Mouse (Mus musculus): ENCODE data around the gene Tnfaip2.

Tnfaip2 gene

DNA sequence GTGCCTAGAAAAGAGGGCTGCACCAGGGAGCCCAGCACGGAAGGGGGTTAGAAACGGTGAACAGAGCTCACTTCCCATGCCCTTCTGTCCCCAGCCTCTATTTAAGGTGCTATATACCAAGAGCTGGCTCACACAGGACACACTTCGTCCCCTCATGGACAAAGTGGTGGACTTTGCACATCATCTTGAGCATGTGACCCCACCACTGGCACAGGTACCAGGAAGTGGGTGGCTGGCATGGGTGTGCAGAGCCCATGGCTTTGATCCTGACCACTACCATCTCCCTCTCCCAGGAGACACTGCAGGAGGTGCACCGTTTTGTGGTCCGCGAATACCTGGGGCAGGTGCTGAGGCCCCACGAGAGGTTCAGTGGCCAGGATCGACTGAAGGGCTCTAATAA is 13.9 kb upstream of the Tnfaip2 start:
- no peak for DNase-seq (ENCODE audit: low read depth, low spot score)

DNA sequence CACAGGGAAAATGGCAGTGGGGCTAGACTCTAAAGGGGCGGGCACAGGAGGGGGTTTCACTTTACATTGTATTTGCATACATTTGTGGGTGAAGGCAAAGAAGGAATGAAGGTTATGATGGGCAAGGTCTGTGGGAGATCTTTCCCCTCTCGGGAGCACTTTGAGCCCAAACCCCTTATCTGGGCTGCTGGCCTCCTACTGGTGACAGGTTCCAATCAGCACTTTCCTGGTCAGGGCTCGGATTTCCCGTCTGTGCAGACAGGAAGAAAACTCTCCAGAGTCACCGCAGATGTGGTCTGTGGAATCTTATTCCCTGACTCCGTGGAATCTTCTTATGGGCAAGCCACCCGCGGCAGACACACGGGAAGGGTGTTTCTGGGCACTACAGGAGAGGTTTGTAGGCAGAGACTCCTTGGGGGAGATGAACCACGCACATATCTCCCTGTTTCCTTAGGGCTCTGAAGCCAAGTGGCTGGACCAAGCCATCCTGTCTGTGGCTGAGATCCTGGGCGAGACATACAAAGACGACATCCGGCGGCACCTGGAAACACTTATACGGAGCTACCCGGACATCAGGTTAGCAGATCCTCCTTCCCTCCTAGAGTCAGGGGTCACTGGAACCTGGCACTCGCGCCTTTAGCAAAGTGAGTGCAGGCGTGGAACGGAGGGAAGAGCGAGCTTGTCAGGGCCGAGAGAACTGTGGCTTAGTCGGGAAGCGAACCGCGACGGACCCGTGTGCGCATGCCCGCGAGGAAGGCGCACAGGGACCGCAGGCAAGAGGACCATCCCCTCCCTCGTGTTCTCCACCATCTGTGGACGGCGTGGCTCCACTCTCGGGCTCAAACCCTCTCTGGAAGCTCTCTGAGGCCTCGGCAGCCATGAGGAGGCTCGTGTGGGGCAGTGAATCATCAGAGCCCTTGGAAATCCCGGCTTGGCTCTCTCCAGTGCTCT is 13.0 kb upstream of the Tnfaip2 start:
- DNase-seq (ENCODE audit: low read depth, low spot score), result peak; percentile 31

DNA sequence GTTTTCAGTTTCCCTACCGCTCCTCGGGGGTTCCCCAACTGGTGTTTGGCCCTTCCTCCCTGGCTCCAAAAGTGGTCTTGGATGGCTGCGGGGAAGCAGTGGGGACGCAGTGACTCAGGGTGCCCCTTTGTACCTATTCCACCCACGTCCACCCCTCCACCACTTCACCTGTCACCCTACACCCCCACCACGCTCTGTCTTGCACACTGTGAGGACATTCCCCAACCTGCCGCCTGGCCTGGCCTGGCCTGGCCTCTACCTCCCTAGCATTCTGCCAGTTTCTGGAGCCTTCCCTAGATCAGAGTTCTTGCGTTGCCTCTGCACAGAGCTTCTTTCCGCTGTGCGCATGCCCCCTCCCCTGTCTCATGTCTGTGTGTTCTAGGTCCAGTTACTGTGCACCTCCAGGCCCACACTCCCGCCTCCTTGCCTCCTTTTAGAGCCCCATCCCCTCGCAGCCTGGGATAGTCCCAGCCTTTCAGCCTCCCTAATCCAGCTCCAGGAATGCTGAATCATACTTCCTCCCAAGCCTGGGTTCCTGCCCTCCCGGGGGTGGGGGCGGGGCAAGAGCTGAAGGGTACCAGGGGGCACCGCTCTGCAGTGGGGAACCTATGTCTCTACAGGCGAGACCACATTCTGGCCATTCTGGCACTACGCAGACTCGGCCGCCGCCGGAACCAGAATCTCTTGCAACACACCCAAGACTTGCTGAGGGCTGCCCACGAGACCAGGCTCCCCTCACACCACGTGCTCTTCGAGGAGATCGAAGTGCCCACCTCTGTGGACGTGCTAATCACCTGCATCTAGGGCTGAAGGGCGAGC is 12.0 kb upstream of the Tnfaip2 start:
- no peak for DNase-seq (ENCODE audit: low read depth, low spot score)

DNA sequence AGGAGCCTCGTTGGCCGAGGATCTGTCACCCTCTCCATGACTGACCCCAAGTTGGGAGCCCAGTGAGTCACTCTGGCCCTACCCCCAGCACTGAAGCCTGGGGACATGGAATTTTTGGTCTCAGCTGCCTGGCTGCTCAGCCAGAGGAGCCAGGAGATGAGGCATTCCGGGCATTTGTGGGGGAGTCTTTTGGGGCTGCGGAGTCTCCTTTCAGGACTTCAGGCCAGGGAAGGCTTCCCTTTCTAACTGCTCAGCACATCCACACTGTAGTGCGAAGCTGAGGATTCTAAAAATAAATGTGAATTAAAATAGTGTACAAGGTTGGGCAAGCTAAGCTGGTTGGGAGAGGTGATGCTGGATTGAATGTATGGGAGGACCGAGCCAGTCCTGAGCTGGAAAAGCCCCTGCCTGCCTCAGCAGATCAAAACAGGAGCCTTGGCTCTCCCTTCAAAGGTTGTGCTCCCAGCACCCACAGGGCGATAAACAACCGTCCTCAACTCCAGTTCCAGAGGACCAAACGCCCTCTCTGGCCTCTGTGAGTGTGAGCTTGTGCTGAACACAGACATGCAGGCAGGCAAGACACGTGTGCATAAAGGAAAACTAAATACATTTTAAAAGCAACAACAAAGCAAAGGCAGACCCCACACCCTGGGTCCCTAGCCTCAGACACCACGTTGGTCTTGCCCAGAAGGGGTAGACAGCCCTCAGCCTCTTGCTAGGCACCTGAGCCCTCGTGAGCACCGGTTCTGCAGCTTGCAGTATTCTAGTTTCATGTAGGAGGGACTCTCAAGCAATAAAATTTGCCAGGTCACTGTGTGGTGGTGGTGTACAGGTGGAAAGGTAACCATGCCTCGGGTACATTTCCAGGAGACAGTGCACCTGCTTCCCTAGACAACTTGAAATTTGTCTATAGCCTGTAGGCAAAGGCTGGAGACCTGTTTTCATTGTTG is 11.1 kb upstream of the Tnfaip2 start:
- DNase-seq (ENCODE audit: low read depth, low spot score), result no peak

DNA sequence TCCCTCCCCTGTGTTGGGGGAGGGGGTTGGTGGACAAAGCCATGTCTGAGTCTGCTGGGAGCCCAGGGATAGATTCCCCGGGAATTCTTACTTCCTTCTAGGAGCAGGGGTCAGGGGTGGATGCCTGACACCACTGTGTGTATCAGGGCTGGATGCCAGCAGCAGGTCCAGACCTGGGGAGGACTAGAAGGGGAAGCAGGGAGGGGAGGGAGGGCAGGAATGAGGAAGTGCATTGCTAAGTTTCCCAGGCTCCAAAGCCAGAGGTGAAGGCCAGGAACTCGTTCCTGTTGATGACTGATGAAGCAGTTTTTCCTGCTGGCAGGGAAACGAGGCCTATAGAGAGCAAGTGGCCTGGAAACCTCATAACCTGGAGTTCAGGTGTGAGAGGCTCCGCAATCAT is 10.2 kb upstream of the Tnfaip2 start:
- no peak for DNase-seq (ENCODE audit: low read depth, low spot score)

DNA sequence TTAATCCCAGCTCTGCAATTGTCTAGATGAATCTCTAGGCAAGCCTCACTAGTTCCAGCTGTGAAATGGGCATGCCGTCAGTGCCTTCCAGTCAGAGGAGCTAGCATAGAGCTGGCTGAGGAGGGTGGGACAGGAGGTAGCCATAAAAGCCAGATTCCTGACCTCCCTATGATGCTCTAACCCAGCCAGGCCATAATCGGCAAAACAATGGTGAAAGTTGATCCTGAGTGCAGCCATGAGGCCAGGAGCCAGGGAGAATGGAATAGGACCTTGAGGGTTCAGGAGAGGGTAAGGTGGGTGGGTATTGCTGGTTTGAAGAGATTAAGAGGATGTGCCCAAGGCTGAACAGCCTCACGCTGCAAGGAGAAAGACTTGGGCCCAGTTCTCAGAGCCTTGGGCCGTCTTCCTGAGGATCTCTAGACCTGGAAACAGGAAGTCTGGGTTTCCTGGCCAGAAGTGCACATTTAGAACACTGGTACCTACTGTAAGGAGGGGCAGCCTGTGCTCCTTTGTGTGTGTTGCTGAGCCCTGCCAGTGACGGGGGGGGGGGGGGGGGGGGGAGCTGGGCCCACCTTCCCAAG is 9.4 kb upstream of the Tnfaip2 start:
- DNase-seq (ENCODE audit: low read depth, low spot score), result no peak

DNA sequence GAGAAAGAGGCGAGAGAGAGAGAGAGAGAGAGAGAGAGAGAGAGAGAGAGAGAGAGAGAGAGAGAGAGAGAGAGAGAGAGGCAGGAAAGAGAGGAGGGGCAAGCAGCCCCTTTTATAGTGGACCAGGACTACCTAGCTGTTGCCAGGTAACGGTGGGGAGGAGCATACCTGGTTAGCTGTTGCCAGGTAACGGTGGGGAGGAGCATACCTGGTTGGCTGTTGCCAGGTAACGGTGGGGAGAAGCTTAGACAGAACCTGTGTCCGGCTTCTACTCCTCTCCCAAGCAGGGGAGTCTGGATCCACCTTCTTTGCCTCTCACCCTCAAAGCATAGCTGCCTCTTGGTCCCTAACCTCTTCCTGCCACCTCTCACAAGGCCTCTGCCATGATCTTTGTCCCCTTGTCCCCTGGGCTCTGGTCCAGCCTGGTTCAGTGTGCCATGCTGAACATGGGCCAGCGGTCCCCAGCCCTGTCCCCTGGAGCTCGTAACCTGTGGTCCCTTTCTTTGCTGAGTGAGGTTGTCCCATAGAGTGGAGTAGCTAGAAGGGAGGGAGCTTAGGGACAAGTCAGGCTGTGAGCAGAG is 8.0 kb upstream of the Tnfaip2 start:
- DNase-seq (ENCODE audit: low read depth, low spot score), result no peak

DNA sequence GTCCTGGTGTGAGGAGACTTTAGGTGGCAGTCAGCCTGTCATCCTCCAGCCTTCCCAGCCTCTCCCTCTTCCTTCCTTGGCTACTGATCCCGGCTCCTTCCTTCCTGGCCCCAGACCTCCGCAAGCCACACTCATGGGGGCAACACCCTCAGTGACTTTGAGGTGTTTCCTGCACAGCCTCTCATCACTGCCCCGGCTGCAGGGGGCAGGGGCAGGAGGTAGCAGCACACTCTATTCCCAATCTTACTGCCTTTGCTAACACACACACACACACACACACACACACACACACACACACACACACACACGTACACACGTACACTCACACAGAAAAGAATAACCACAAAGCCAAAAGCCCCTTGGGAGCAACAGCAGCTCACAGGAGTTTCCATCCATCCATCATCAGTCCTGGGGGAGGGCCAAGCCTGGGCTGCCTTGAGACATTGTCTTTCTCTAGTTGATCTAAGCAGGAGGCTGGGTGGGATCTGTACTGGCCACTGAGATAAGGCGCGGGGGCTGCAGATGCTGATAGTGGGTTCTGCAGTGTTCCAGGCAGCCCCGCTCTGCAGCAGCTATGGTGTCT is 7.4 kb upstream of the Tnfaip2 start:
- no peak for DNase-seq (ENCODE audit: low read depth, low spot score)

DNA sequence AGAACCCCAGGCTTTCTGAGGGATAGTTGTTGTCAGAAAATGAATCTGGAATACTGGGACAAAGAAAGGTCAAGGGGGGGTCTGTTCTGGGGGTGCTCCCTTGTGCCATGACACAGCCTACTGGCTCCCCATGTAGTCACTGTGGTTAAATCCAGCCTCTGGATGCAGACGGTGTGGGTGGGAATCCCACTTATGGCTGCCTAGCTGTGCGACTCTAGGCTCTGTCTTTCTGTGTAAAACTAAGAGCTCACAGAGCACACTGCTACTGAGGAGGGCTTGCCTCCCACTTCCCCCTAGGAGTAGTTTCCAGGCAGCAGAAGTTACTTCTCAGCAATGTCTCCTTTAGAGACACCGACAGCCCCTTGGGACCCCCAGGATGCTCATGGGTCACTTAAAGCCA is 6.1 kb upstream of the Tnfaip2 start:
- no peak for DNase-seq (ENCODE audit: low read depth, low spot score)

DNA sequence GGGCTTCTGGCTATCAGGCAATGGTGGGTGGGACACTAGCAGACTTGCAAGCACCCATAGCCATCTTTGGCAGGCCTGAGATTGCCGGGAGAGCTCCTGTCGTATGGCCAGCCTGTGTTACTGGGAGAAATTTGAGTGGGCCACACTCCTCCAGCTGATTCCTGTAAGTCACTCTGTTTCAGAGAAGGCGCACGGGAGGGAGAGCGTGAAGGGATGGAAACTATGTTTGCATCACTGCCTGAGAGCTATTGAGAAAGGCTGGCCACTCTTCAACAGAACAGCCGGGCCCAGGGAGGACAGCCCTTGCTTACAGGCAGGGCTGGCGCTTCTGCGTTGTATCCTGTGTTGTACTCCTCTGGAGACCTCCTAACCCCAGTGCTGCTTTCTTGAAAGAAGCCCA is 5.6 kb upstream of the Tnfaip2 start:
- no peak for DNase-seq (ENCODE audit: low read depth, low spot score)

DNA sequence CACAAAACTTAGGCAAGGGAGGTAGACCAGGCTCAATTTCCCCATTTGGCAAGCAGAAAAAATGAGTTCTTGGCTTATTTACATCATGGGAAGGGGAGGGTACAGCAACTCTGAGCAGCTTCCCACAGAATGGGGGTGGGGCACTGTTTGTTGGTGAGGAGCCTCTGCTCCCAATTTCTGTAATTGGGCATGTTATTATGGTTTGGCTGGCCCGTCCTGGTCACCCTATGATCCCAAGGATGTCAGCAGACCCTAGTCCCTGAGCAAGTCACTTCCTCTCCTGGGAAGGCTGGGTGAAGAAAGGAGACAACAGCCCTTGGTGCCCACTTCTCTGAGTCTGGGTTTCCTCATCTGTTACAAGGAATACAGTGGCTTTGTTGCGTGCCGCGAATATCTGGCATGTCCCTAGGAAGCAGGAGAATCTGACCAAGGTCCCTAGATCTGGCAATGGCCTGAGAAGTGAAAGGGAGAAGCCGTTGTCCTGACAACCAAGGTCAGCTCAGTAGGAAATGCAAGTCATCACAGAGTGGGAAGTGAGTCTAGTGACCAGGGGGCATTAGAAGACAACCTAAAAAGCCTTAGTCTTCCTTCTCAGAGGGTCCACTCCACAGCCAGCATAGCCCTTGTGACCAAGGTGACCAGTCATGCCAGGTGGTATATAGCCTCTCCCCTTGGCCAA is 4.9 kb upstream of the Tnfaip2 start:
- DNase-seq (ENCODE audit: low read depth, low spot score), result no peak

DNA sequence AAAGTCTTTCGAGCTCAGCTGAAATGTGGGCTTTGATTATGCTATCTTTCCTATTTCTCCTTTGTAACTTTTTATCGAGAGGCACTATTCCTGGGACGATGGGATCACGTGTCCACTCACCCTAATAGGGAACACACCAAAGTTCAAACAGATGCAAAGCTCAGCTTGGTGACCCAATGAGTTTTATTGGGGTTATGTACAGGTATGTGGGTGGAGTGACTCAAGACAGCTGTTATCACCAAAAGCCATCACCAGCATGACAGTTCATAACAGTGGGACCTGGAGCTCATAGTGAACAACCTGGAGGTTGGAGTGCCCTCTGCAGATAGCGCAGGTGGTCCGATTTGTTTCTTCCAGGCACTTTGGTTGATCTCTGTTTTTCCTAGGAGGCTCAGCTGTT is 3.4 kb upstream of the Tnfaip2 start:
- no peak for DNase-seq (ENCODE audit: low read depth, low spot score)

DNA sequence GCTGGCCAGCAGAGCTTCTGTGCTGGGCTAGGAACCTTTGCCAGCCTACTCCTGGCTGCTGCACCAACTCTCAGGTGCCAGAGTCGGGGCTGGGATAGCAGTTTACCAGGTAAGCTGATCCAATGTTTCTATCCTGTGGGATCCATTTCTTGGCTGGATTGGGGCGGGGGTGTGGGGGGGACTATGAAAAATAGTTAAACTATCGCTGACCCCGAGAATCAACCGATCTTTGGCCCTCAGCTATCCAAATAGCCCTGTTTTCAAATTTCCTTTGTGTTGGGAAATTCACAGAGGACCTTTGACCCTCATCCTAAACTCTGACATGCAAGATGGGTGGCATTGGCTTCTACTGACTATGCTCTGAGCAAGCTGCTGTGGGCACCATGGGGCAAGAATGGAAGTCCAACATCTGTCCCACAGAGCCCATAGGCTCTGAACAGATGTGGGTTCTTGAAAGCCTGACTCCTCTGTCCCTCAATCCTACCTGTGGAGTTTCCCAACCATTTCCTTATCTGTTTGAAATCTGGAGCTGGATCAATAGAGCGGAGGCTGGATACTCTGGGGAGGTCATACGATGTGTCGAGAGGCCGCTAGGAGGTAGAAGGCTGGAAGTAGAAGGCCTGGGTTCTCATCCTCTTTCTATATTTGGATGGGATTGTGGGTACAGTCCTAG is 1.4 kb upstream of the Tnfaip2 start:
- DNase-seq (ENCODE audit: low read depth, low spot score), result no peak

DNA sequence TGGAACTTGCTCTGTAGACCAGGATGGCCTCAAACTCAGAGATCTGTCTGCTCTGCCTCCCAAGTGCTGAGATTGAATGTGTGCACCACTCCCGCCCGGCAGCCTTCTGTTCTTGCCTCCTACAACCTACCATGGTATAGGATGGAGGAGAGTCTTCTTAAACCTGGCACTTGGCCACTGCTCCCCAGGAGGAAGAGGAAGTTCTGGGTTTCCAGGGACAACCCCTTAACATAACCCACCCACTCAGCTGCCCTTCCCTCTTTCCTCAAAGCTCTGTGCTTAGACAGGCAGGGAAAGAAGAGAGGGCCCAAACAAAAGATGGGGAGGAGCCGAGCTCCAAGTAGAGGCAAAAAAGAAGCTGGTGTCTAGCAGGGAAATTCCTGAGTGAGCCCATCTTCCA is 746 bp upstream of the Tnfaip2 start:
- no peak for DNase-seq (ENCODE audit: low read depth, low spot score)

DNA sequence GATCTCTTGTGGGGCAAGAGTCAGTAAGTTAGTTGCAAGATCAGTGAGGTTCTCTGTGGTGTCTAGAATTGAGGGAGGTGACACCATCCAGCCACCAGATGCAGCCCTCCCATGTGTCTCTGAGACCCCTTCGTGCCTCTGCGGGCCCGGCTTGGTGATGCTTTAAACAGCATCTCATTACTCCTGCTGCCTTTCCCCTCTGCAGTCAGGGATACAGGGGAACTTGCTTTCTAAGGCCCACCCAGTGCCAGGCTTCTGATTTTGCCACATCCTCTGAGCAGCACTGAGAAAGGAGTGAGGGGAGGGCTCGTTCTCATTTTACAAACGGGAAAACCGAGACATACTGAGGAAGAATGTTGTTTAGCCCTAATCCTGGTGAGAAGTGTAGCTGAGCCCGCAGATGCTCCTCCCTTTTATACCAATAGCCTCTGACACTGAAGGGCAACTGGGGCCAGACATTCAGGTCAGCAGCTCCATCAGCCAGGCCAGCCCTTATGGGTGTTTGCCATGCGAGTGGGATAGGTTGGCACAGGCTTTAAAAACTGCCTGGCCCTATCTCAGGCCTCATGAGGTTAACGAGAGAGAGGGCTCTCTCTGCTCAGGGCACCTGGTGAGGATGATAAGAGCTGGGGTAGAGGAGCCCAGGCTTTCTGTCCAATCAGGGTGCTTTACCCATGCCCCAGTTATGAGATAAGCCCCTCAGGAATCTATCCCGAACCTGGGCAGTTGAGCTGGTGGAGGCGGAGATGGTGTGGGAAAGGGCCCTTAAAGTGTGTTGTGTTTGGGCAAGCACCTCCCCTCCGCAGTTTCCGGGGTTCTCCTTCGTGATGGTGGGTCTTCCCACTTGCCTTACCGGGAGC is 972 bp downstream of the Tnfaip2 start:
- no peak for DNase-seq (ENCODE audit: low read depth, low spot score)

DNA sequence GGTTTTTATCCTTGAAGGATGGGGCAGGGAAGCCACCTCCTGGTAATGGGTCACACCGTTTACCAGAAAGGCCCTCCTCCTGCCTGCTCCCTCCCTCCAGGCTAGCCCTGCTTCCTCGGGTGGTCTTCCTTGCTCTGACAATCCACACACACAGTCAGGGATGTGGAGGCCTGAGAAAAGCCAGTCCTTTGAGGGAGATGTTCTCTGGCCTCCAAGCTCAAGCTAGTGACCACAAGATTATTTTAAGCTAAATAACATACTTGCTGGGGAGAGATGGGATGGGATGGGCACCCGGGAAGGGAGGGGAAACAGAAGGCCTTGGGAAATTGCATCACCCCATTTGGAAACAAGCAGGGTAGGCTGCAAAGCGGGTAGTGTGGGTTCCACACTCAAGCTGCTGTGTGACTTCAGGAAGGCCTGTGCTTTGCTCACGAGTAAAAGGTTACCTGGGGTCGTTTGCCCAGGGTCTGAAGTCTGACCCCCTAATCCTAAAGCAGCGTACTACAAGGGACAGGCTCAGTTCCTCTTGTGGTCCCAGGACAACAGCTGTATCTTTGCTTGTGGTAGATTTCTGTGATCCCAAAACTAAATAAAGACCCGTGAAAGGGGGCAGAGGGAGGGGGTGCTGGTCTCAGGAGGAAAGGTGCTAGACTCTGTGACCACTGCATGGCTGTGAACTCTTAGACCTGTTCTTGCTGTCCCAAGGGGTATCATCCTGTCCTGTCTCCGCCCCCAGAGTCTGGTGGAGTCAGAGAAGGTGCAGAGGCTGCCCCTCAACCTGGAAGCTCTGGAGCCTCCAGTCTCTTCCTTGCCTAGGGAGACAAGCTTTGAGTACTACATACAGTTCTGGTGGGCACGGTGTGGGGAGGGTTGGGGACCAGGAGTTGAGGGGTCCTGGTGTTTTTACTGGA is 1.9 kb downstream of the Tnfaip2 start:
- DNase-seq (ENCODE audit: low read depth, low spot score), result no peak

DNA sequence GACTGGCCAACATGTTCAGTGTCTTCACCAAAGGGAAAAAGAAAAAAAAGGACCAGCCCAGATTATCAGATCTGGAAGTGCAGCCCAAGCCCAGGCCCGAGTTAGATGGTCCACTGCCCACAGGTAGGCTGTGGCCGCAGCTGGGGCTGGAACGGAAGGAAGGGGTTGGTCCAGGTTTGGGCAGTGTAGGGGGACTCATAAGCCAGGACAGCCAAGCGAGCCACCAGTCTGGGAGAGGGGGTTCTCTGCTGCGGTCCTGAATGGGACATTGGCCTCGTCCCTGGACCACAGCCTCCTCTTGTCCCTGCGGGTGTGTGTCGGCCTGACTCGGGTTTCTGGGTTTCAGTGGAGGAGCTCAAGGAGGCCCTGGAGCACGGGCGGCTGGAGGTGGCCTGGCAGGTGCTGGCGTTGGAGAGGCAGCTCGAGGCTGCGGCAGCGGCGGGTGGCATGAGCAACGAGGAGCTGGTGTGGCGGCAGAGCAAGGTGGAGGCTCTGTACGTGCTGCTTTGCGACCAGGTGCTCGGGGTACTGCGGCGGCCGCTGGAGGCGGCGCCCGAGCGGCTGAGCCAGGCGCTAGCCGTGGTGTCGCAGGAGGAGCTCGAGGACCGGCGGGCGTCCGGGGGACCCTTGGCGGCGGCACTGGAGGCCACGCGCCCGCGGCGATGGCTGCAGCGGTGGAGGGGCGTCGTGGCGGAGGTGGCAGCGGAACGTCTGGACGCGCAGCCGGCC is 3.1 kb downstream of the Tnfaip2 start:
- DNase-seq (ENCODE audit: low read depth, low spot score), result no peak

Data from CD4-positive, CD25-positive, alpha-beta regulatory T cell, adult 2 months (primary cell).